Mouse (Mus musculus): ENCODE data around the gene Fam229b. TPM values are rescaled to one million over a fixed set of nuclear protein-coding genes. Genes with fewer than 3 reads are reported as not detected.
A peak's percentile ranks its signal among the peaks of the same experiment; 100 is the strongest.

The Fam229b gene
- 1 to 10 TPM; 4.6 to 5.0 TPM for total RNA-seq (2021)

- DNase-seq: peak; percentile 94
- intact Hi-C loops (cut with DNase I): no loop called here
Observed at GRCm38 (mm10) chr10:39133462-39134310, at the start of gene Fam229b, which contains the start of gene Tube1. Gene Fam229b (minus strand): TSS chr10:39133914. Gene Tube1 (plus strand): TSS chr10:39133976.

DNA sequence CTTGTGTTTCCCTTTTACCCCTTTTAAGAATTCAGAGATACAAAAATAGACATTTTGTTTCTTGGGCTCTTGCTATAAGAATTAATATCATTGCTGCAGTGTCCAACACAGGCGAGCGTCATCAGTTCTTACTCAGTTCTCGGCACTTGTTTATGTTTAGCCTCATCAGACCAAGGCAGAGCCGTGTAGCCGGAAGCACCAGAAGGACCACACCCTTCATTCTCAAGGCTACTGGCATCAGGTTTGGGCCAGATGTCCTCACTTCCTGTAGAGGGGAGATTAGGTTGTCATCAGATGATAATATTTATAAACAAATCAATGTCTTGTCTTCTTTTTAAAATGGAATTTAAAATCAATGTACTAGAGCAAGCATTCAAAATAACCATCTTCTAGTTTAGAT, 43.3 kb upstream of the Fam229b start:
- intact Hi-C loops (cut with DNase I): no loop called here
- DNase-seq: no peak

DNA sequence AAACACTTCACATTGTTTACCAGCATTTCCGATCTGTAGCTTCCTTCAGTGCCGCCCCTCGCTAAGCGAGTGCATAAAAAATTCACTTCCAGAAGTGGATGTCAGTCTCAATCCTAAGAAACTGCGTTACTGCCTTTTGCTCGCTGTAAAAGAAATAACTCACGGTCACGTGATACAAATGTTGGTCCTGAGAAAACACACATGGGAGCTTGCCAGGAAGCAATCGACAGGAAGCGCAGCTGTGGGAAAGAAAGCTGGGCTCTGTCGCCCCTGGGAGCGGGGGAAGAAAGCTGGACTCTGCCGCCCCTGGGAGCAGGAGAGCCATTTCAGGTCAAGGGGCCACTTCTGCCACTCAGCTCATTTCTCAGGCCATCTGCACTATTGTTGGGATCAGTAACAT, 39.4 kb upstream of the Fam229b start:
- intact Hi-C loops (cut with DNase I): loop anchor here (5.0 kb wide), 3 partner anchors 284 to 559 kb away; partner anchors contain the start of genes Rev3l and Traf3ip2
- peak; percentile 77 to 78 for DNase-seq

- intact Hi-C loops (cut with DNase I): loop anchor here (5.0 kb wide), 3 partner anchors 285 to 560 kb away; partner anchors contain the start of genes Rev3l and Traf3ip2
- DNase-seq: no peak
Observed at GRCm38 (mm10) chr10:39172540-39172931, 38.8 kb upstream of the Fam229b start.

GRCm38 (mm10) chr10:39171603-39172539, 38.2 kb upstream of the Fam229b start:
- peak; percentile 93 for DNase-seq
- intact Hi-C loops (cut with DNase I): loop anchor here (1.0 to 5.0 kb wide), 7 partner anchors 67 to 789 kb away; partner anchors contain the start of genes Mfsd4b3, Rev3l and Traf3ip2

GRCm38 (mm10) chr10:39171134-39171533, 37.4 kb upstream of the Fam229b start:
- intact Hi-C loops (cut with DNase I): loop anchor here (1.0 to 5.0 kb wide), 7 partner anchors 68 to 790 kb away; partner anchors contain the start of genes Mfsd4b3, Rev3l and Traf3ip2
- DNase-seq: peak; percentile 93 to 95

DNA sequence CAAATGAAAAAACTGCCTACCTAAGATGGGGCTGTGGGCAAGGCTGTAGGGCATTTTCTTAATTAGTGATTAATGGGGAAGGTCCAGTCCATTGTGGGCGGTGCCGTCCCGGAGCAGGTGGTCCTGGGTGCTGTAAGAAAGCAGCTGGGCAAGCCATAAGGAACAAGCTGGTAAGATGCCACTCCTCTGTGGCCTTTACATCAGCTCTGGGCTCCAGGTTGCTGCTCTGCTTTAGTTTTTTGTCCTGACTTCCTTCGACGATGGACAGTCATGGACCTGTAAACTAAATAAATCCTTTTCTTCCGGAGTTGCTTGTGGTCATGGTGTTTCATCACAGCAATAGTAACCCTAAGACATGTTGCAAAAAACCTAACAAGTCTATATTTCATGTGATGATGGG, 37.0 kb upstream of the Fam229b start:
- no peak for DNase-seq
- intact Hi-C loops (cut with DNase I): loop anchor here (1.0 to 5.0 kb wide), 7 partner anchors 69 to 790 kb away; partner anchors contain the start of genes Mfsd4b3, Rev3l and Traf3ip2

- peak; percentile 61 to 78 for DNase-seq
Observed at GRCm38 (mm10) chr10:39170181-39170580, 36.5 kb upstream of the Fam229b start.

GRCm38 (mm10) chr10:39169642-39170041, 35.9 kb upstream of the Fam229b start:
- intact Hi-C loops (cut with DNase I): loop anchor here (2.0 to 5.0 kb wide), 4 partner anchors 288 to 791 kb away; partner anchors contain the start of genes Mfsd4b3, Rev3l and Traf3ip2

More at GRCm38 (mm10) chr10:39170181-39170580, 36.5 kb upstream of the Fam229b start:
- intact Hi-C loops (cut with DNase I): loop anchor here (2.0 to 5.0 kb wide), 4 partner anchors 287 to 791 kb away; partner anchors contain the start of genes Mfsd4b3, Rev3l and Traf3ip2

GRCm38 (mm10) chr10:39167611-39168010, 33.9 kb upstream of the Fam229b start:
- no peak for DNase-seq
- intact Hi-C loops (cut with DNase I): no loop called here

More at GRCm38 (mm10) chr10:39169642-39170041, 35.9 kb upstream of the Fam229b start:
- no peak for DNase-seq

DNA sequence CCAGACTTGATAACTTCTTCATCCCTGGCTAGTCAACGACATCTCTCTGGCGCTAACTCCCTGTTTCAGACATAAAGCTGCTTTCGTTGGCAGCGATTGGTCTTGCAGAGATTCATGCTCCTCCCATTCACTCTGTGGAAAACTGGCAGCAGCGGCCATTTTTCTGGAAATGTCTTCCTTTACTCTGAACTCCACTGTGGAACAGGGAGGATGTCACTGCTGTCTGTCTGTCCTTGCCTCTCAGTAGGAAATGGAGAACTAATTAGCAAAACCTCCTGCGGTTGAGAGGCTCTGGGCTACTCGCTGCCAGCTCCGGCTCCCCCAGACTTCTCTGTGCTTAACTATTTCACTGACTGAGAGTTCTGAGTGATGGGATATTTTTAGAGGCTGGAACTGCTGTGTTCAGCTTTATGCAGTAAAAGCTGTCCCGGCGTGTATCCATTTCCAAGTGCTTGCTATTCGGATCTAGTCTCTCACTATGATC, 32.0 kb upstream of the Fam229b start:
- peak; percentile 65 to 72 for DNase-seq
- intact Hi-C loops (cut with DNase I): no loop called here

DNA sequence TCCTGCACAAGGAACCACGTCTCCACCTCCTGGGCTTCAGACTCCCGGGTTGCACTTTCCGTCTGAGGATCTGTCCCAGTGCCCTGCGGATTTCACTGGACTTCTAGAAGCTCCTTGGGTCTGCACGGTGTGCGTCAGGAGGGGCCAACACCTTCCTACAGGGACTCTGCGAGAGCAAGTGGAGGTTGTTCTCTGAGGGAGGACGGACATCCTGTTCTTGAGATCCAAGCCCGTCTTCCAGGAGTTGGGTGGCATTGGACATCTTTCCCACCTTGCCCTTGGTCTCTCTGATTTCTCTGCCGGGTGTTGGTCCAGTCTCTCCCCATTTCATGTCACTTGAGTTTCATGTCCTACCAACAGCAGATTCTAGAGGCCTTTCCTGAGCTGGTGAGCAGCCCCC, 30.0 kb upstream of the Fam229b start, which contains the start of gene Ccn6:
TSS of gene Ccn6 (minus strand) at position 101 of the 400 bp plus-strand sequence.
- intact Hi-C loops (cut with DNase I): no loop called here

GRCm38 (mm10) chr10:39162666-39163484, 29.2 kb upstream of the Fam229b start:
- no peak for DNase-seq
- intact Hi-C loops (cut with DNase I): no loop called here

More for the DNA sequence above, 30.0 kb upstream of the Fam229b start, which contains the start of gene Ccn6:
- DNase-seq: no peak

DNA sequence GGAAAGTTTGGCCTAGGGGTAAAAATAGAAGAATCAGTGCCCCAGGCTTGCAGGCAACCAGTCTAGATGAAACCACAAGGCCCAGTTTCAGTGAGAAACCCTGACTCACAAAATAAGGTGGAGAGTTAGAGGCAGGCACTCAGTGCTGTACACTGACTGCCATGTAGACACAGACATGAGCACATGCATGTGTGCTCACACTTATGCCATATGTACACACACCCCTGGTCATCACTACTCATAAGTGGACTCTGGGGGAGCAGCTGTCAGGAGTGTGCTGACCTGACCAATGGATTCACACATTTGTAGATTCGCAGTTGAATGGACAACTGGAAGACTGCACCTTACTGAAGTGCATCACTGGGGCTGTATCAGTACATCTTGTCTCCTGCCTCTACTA, 27.7 kb upstream of the Fam229b start:
- intact Hi-C loops (cut with DNase I): no loop called here
- DNase-seq: no peak

DNA sequence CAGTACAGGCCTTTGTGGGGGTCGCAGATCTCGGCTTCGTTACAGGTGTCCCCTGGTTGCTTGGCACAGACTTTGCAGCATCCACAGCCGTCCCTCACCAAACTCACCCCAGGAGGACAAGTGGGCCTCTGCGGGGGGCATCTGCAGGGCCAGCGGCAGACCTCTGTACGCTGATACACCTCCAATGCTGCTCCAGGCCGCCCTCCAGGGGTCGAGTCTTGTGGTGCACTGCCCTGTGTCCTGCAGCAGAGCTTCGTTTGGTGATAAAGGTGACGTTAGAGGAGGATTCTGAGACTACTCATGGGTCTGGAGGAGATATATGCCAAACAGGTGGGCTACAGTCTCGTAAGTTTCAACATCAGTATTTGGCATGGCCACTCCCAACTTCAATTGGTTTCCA, 24.6 kb upstream of the Fam229b start:
- intact Hi-C loops (cut with DNase I): no loop called here
- no peak for DNase-seq

- intact Hi-C loops (cut with DNase I): no loop called here
Observed at GRCm38 (mm10) chr10:39157321-39157720, 23.6 kb upstream of the Fam229b start.

DNA sequence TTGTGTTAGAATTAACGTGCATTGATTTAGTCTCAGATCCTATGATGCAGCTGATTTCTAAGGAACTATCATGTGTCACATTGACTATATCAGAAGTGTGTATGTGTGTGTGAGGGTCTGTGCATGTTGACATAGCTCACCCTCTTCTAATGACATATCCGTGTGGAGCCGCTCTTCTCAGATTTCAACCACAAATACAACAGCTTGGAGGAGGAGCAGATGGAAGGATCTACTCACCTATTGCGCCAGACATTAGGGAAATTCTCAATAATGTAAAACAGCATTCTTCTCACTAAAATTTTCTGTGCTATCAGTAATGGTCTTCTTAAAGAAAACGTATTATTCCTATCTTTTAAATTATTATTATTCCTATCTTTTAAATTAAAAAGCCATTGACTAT, 23.0 kb upstream of the Fam229b start:
- intact Hi-C loops (cut with DNase I): no loop called here
- DNase-seq: no peak

More at GRCm38 (mm10) chr10:39157321-39157720, 23.6 kb upstream of the Fam229b start:
- no peak for DNase-seq

DNA sequence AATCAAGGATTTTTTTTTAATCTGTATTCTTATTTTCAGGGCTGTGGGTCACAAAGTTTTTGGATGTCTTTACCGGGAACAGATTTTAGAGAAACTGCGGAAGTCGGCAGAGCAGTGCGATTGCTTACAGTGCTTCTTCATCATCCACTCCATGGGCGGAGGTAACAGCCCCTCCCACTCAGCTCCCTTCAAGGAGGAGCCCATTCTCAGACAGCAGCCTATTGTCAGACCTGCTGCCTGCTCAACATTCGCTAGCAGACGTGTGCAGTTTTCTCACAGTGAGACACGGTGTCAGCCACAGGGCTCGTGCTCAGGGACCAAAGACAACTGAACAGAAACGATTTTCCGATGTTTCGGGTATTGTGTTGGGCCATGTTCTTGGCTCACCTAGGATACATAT, 8.5 kb upstream of the Fam229b start:
- no peak for DNase-seq
- intact Hi-C loops (cut with DNase I): no loop called here

DNA sequence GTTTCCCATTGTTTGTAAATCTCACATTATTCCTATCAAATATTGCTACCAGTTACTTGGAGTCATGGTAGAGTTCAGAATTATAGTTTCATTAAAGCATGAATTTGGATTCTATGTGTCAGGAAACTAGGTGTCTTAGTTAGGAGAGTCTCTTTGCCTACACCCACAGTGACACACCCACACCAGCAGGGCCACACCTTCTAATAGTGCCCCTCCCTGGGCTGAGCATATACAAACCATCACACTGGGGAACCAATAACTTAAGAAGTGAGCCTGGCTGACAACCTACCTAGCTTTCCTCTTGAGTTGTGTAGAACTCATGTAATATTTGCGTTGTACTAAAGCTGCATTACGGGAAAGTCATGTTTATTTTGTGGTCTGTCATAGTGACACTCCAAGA, 7.7 kb upstream of the Fam229b start:
- intact Hi-C loops (cut with DNase I): no loop called here
- no peak for DNase-seq
